Mouse (Mus musculus) thymus, adult 2 months (tissue): ENCODE results near the gene Gmpr. TPM values are rescaled to one million over a fixed set of nuclear protein-coding genes. Genes with fewer than 3 reads are reported as not detected.
"Not testable (repeated sequence)": the region's sequence is repeated elsewhere in the genome, so short reads cannot be mapped to it uniquely, and the experiment has no call there.

ENCODE experiments used
- DNase-seq: peaks from one replicate; pipeline ENCODE4 v3.0.0; 2021
- H3K27ac ChIP-seq: fragments of 200-500 bp; 2 replicates; pipeline ENCODE4 v1.5.1; 2012; ENCODE audit warnings: low read length, control low read depth; ENCODE audit not compliant: control insufficient read depth, insufficient read depth
- H3K27me3 ChIP-seq: fragments of 200-500 bp; 2 replicates; pipeline ENCODE4 v1.6.1; 2012; ENCODE audit warnings: mild to moderate bottlenecking, low read length, moderate library complexity, mixed read lengths; ENCODE audit not compliant: control insufficient read depth, insufficient read depth
- H3K36me3 ChIP-seq: fragments of 200-500 bp; 2 replicates; pipeline ENCODE4 v1.6.1; 2012; ENCODE audit warnings: mild to moderate bottlenecking, low read length, moderate library complexity; ENCODE audit not compliant: control insufficient read depth, insufficient read depth
- H3K4me1 ChIP-seq: fragments of 200-500 bp; replicated peaks from 2 replicates; pipeline ENCODE4 v1.6.1; 2012; ENCODE audit warnings: low read length; ENCODE audit not compliant: control insufficient read depth, insufficient read depth
- H3K4me3 ChIP-seq: fragments of 200-500 bp; 2 replicates; pipeline ENCODE4 v1.5.1; 2012; ENCODE audit warnings: mild to moderate bottlenecking, low read length, control low read depth, moderate library complexity; ENCODE audit not compliant: control insufficient read depth, insufficient read depth
- CTCF ChIP-seq: fragments of 200-500 bp; IDR thresholded peaks from 2 replicates; pipeline ENCODE4 v1.5.1; 2012; ENCODE audit warnings: mild to moderate bottlenecking, control low read depth, low read length, moderate library complexity, borderline replicate concordance; ENCODE audit not compliant: control insufficient read depth, poor library complexity, insufficient read depth; ENCODE audit errors: extremely low read depth
- POLR2A ChIP-seq: fragments of 200-500 bp; IDR thresholded peaks from 2 replicates; pipeline ENCODE4 v1.6.1; 2012; ENCODE audit warnings: mild to moderate bottlenecking, low read length, control low read depth, moderate library complexity; ENCODE audit not compliant: control insufficient read depth, poor library complexity, insufficient read depth; ENCODE audit errors: extremely low read depth
- WGBS: fragments of 180-500 bp; shearing (Covaris S2); methylation state at CpG from one replicate; pipeline ENCODE4 v1.1.7; 2018; 5-methylcytosine and 5-hydroxymethylcytosine counted together
- polyA plus RNA-seq: library from polyadenylated mRNA; depleted of rRNA; stranded (reverse); fragments of >200 nt; gene quantifications from 2 replicates; pipeline ENCODE4 v1.2.3, GENCODE M21; 2012

The Gmpr gene
- polyA plus RNA-seq, 1 experiment, result 43.5 TPM

GRCm38 (mm10) chr13:45483215-45483614 lies 24.0 kb upstream of the Gmpr start:
- Histone ChIP-seq H3K27ac (no peak overlapping the region), H3K36me3 (no peaks in the 10 kb centered on the region), H3K27me3 (no peaks in the 10 kb centered on the region), H3K4me3 (no peak overlapping the region), H3K4me1 (no peaks in the 10 kb centered on the region)
- 96% methylated on average over 2 of the region's 2 CpGs for WGBS
- DNase-seq, result no peak
- TF ChIP-seq POLR2A (no peak), CTCF (no peak)

GRCm38 (mm10) chr13:45483949-45484348 lies 23.3 kb upstream of the Gmpr start:
- not testable (repeated sequence) for H3K4me1 ChIP-seq, H3K4me3 ChIP-seq, H3K27me3 ChIP-seq, H3K36me3 ChIP-seq, DNase-seq, H3K27ac ChIP-seq
- 96% methylated on average over 16 of the region's 16 CpGs for WGBS

- H3K27ac ChIP-seq, result no peak overlapping the region
- no peak for DNase-seq
- H3K4me3 ChIP-seq, result no peak overlapping the region
- no peaks in the 10 kb centered on the region for H3K27me3 ChIP-seq
- H3K4me1 ChIP-seq, result no peaks in the 10 kb centered on the region
- WGBS, result 95% methylated on average over 4 of the region's 4 CpGs
- TF ChIP-seq CTCF, result no peak
- TF ChIP-seq POLR2A, result no peak
- H3K36me3 ChIP-seq, result no peaks in the 10 kb centered on the region
These were observed 21.6 kb upstream of the Gmpr start for GRCm38 (mm10) chr13:45485602-45486001.

- no peak for TF ChIP-seq CTCF
- no peak for TF ChIP-seq POLR2A
- Histone ChIP-seq H3K4me1 (no peaks in the 10 kb centered on the region), H3K27ac (no peak overlapping the region), H3K36me3 (no peaks in the 10 kb centered on the region), H3K27me3 (no peaks in the 10 kb centered on the region), H3K4me3 (no peak overlapping the region)
- DNase-seq, result no peak
- WGBS, result 94% methylated on average over 2 of the region's 2 CpGs
These were observed 20.6 kb upstream of the Gmpr start for GRCm38 (mm10) chr13:45486598-45486997.

- WGBS, result 77% methylated on average over 8 of the region's 8 CpGs
- Histone ChIP-seq H3K4me3 (no peak overlapping the region), H3K27ac (no peak overlapping the region), H3K4me1 (no peaks in the 10 kb centered on the region), H3K36me3 (no peaks in the 10 kb centered on the region), H3K27me3 (no peaks in the 10 kb centered on the region)
- TF ChIP-seq POLR2A (no peak), CTCF (no peak)
- no peak for DNase-seq
These were observed 15.1 kb upstream of the Gmpr start for GRCm38 (mm10) chr13:45491991-45492732.

- Histone ChIP-seq H3K27ac (no peak overlapping the region), H3K4me1 (no peaks in the 10 kb centered on the region), H3K4me3 (no peak overlapping the region), H3K27me3 (no peaks in the 10 kb centered on the region), H3K36me3 (no peaks in the 10 kb centered on the region)
- TF ChIP-seq POLR2A (no peak), CTCF (no peak)
- no peak for DNase-seq
- 82% methylated on average over 10 of the region's 10 CpGs for WGBS
These were observed 13.4 kb upstream of the Gmpr start for GRCm38 (mm10) chr13:45493846-45494245.

GRCm38 (mm10) chr13:45498623-45499022 lies 8.6 kb upstream of the Gmpr start:
- H3K27me3 ChIP-seq, result no peaks in the 10 kb centered on the region
- 97% methylated on average over 3 of the region's 3 CpGs for WGBS
- no peak for DNase-seq
- no peak overlapping the region for H3K27ac ChIP-seq
- TF ChIP-seq POLR2A (no peak), CTCF (no peak)
- no peaks in the 10 kb centered on the region for H3K4me1 ChIP-seq
- H3K4me3 ChIP-seq, result no peak overlapping the region
- H3K36me3 ChIP-seq, result no peaks in the 10 kb centered on the region
